Mouse (Mus musculus) ovary, postnatal 10 days (tissue): ENCODE results near the gene Gm49321.

Experiments used
- DNase-seq: peaks from one replicate; pipeline ENCODE4 v3.0.0; 2022; ENCODE audit warnings: low spot score

Gene Gm49321

GRCm38 (mm10) chr12:74014739-74015270 lies 77.4 kb downstream of the Gm49321 start:
- DNase-seq: no peak

- DNase-seq: no peak
Observed at GRCm38 (mm10) chr12:74015491-74015890, 78.0 kb downstream of the Gm49321 start.
